Mouse (Mus musculus): ENCODE measurements around the gene Swap70. TPM values are rescaled to one million over a fixed set of nuclear protein-coding genes. Genes with fewer than 3 reads are reported as not detected.

Gene Swap70
- total and polyA plus RNA-seq, 2 experiments from 2014 or later = 6.3 to 7.3 TPM

GRCm38 (mm10) chr7:110253861-110254260 is 32.4 kb downstream of the Swap70 start:
- no peak for TF ChIP-seq CTCF (IDR thresholded peaks at IDR 0.05)
- H3K4me1 ChIP-seq (ENCODE audit: insufficient read depth, low read length) = no peaks in the 10 kb centered on the region
- WGBS = 76% methylated on average over 2 of the region's 2 CpGs
- DNase-seq (ENCODE audit: low spot score) (no peak), ATAC-seq (ENCODE audit: low FRiP score) (no peak)
- no peaks in the 10 kb centered on the region for H3K9me3 ChIP-seq (ENCODE audit: low read length)
- H3K27me3 ChIP-seq (ENCODE audit: insufficient read depth, low read length) = no peaks in the 10 kb centered on the region
- no peaks in the 10 kb centered on the region for H3K36me3 ChIP-seq (ENCODE audit: insufficient read depth, low read length)
- H3K9ac ChIP-seq (replicated peaks; ENCODE audit: low read length, poor library complexity, severe bottlenecking) = no peak overlapping the region
- no peak overlapping the region for H3K4me3 ChIP-seq (ENCODE audit: low read depth, low read length)
- H3K4me2 ChIP-seq (ENCODE audit: low read depth, low read length, poor library complexity, severe bottlenecking) = no peak overlapping the region
- H3K27ac ChIP-seq (ENCODE audit: low read depth, low read length) = no peak overlapping the region

GRCm38 (mm10) chr7:110254395-110254794 is 32.9 kb downstream of the Swap70 start:
- H3K27ac ChIP-seq (ENCODE audit: low read depth, low read length) = no peak overlapping the region
- H3K9me3 ChIP-seq (ENCODE audit: low read length) = no peaks in the 10 kb centered on the region
- 93% methylated on average over 5 of the region's 5 CpGs for WGBS
- TF ChIP-seq CTCF (IDR thresholded peaks at IDR 0.05) = no peak
- no peak for ATAC-seq (ENCODE audit: low FRiP score)
- no peaks in the 10 kb centered on the region for H3K36me3 ChIP-seq (ENCODE audit: insufficient read depth, low read length)
- H3K27me3 ChIP-seq (ENCODE audit: insufficient read depth, low read length) = no peaks in the 10 kb centered on the region
- H3K4me1 ChIP-seq (ENCODE audit: insufficient read depth, low read length) = no peaks in the 10 kb centered on the region
- no peak overlapping the region for H3K9ac ChIP-seq (replicated peaks; ENCODE audit: low read length, poor library complexity, severe bottlenecking)
- no peak overlapping the region for H3K4me2 ChIP-seq (ENCODE audit: low read depth, low read length, poor library complexity, severe bottlenecking)
- no peak for DNase-seq (ENCODE audit: low spot score)
- H3K4me3 ChIP-seq (ENCODE audit: low read depth, low read length) = no peak overlapping the region

GRCm38 (mm10) chr7:110257059-110257458 is 35.5 kb downstream of the Swap70 start:
- no peak overlapping the region for H3K9ac ChIP-seq (replicated peaks; ENCODE audit: low read length, poor library complexity, severe bottlenecking)

GRCm38 (mm10) chr7:110258196-110258950 is 36.9 kb downstream of the Swap70 start:
- Histone ChIP-seq H3K27ac (ENCODE audit: low read depth, low read length) (no peak overlapping the region), H3K4me2 (ENCODE audit: low read depth, low read length, poor library complexity, severe bottlenecking) (no peak overlapping the region), H3K4me1 (ENCODE audit: insufficient read depth, low read length) (no peaks in the 10 kb centered on the region), H3K36me3 (ENCODE audit: insufficient read depth, low read length) (no peaks in the 10 kb centered on the region), H3K9me3 (ENCODE audit: low read length) (no peaks in the 10 kb centered on the region), H3K27me3 (ENCODE audit: insufficient read depth, low read length) (no peaks in the 10 kb centered on the region), H3K9ac (replicated peaks; ENCODE audit: low read length, poor library complexity, severe bottlenecking) (no peak overlapping the region), H3K4me3 (ENCODE audit: low read depth, low read length) (no peak overlapping the region)
- ATAC-seq (ENCODE audit: low FRiP score) (no peak), DNase-seq (ENCODE audit: low spot score) (no peak)
- TF ChIP-seq CTCF (IDR thresholded peaks at IDR 0.05) = no peak
- 86% methylated on average over 11 of the region's 11 CpGs for WGBS

More at GRCm38 (mm10) chr7:110257059-110257458, 35.5 kb downstream of the Swap70 start:
- no peaks in the 10 kb centered on the region for H3K4me1 ChIP-seq (ENCODE audit: insufficient read depth, low read length)
- H3K4me3 ChIP-seq (ENCODE audit: low read depth, low read length) = no peak overlapping the region
- H3K4me2 ChIP-seq (ENCODE audit: low read depth, low read length, poor library complexity, severe bottlenecking) = no peak overlapping the region
- H3K9me3 ChIP-seq (ENCODE audit: low read length) = no peaks in the 10 kb centered on the region
- no peaks in the 10 kb centered on the region for H3K36me3 ChIP-seq (ENCODE audit: insufficient read depth, low read length)
- WGBS = 81% methylated on average over 2 of the region's 2 CpGs
- H3K27ac ChIP-seq (ENCODE audit: low read depth, low read length) = no peak overlapping the region
- ATAC-seq (ENCODE audit: low FRiP score) = no peak
- no peak for TF ChIP-seq CTCF (IDR thresholded peaks at IDR 0.05)
- no peak for DNase-seq (ENCODE audit: low spot score)
- H3K27me3 ChIP-seq (ENCODE audit: insufficient read depth, low read length) = no peaks in the 10 kb centered on the region

DNA sequence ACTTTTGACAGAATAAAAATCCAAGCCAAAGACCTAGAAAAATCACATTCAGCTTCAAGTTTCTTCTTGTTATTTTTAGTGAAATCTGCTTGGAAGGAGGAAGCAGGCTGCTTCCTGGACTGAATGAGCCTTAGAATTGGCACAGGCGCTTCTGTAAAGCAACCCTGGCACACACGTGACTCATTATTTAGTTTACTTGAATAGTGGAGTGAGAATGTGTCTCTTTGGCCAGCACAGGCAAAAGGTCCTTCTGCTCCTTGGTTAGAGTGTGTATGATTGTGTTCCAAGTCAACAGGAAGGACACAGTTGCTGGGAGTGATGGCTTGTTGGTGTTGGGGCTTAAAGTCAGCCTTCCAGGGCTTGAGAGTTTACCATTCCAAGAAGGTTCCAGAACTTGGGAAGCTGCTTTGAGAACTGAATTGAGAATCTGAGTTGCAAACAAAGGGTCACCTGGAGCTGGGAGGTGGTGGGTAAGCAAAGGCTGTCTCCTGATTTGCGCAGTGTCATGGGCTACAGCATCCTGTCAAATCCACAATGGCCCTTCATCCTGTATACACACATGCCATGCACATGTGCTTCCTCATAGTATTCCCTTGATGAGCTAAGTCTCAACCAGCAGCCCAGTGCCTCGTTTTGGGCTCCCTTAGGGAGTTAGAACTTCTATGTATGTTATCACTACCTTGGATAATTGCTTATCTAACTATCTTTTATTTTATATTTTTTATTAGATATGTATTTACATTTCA is 38.6 kb downstream of the Swap70 start:
- no peak for TF ChIP-seq CTCF (IDR thresholded peaks at IDR 0.05)
- H3K4me3 ChIP-seq (ENCODE audit: low read depth, low read length) = no peak overlapping the region
- peak; percentile 30 for DNase-seq (ENCODE audit: low spot score)

DNA sequence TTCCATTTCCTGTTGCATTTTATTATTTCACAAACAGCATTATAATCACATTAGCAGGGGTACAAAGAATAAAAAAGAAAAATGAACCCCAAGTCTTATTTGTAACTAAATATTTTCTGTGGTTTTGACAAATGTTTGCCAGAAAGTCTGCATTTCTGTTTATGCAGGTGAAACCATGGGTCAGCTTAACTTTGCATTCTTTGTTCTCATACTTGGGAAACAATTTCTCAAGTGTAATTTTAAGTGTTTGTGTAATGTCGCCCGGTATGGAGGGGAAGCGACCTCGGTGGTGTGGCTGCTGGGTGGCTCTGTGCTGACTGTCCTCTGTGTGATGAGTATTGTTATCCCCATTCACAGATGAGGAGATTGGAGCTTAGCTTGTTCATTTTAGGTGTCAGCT is 40.3 kb downstream of the Swap70 start:
- WGBS = 82% methylated on average over 4 of the region's 4 CpGs

More for the DNA sequence above, 38.6 kb downstream of the Swap70 start:
- no peak for ATAC-seq (ENCODE audit: low FRiP score)
- Histone ChIP-seq H3K36me3 (ENCODE audit: insufficient read depth, low read length) (no peaks in the 10 kb centered on the region), H3K9ac (replicated peaks; ENCODE audit: low read length, poor library complexity, severe bottlenecking) (no peak overlapping the region), H3K4me1 (ENCODE audit: insufficient read depth, low read length) (no peaks in the 10 kb centered on the region), H3K4me2 (ENCODE audit: low read depth, low read length, poor library complexity, severe bottlenecking) (no peak overlapping the region), H3K27ac (ENCODE audit: low read depth, low read length) (no peak overlapping the region), H3K9me3 (ENCODE audit: low read length) (no peaks in the 10 kb centered on the region), H3K27me3 (ENCODE audit: insufficient read depth, low read length) (no peaks in the 10 kb centered on the region)
- 82% methylated on average over 4 of the region's 4 CpGs for WGBS

More for the DNA sequence above, 40.3 kb downstream of the Swap70 start:
- Histone ChIP-seq H3K27me3 (ENCODE audit: insufficient read depth, low read length) (no peaks in the 10 kb centered on the region), H3K4me1 (ENCODE audit: insufficient read depth, low read length) (no peaks in the 10 kb centered on the region), H3K36me3 (ENCODE audit: insufficient read depth, low read length) (no peaks in the 10 kb centered on the region), H3K4me2 (ENCODE audit: low read depth, low read length, poor library complexity, severe bottlenecking) (no peak overlapping the region), H3K27ac (ENCODE audit: low read depth, low read length) (no peak overlapping the region), H3K4me3 (ENCODE audit: low read depth, low read length) (no peak overlapping the region), H3K9me3 (ENCODE audit: low read length) (no peaks in the 10 kb centered on the region), H3K9ac (replicated peaks; ENCODE audit: low read length, poor library complexity, severe bottlenecking) (no peak overlapping the region)
- TF ChIP-seq CTCF (IDR thresholded peaks at IDR 0.05) = no peak
- DNase-seq (ENCODE audit: low spot score) (no peak), ATAC-seq (ENCODE audit: low FRiP score) (no peak)

All from midbrain, postnatal 0 days (tissue).